In the genomic region with DNA sequence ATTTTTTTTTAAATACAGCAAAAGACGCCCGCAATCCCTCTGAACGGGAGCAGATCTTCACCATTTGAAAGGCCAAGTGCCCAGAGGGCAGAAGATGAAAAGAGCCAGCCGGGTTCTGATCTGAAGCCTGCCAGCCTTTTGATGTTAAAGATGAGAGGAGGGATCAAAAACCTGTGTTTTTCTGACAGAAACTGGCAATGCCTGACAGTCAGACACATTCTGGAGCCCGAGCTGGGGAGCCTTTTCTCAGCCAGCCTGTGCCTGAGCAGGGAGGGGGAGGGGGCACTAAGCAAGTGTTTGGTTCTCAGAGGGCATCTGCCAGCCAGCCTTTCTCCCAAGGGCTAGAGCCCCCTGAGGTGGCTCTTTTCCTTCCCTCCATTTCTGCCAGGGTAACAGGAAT, we compare ENCODE assay signal across 11 mouse cellular contexts. TPM values are rescaled to one million over a fixed set of nuclear protein-coding genes. Genes with fewer than 3 reads are reported as not detected.
DNase-seq lines count a peak whose midpoint lies in the region; ATAC-seq and TF ChIP-seq lines count a peak whose summit lies in the region.
"Had no signal": no experiment of that assay in that cellular context is flagged by ENCODE, and none has a peak within 500 bp of the region (broad histone marks: within the 10 kb centered on the region; RNA-seq: fewer than 3 reads in every experiment).

No protein-coding gene starts in this region.

- intact Hi-C loops in gastrocnemius, postnatal 14 days (cut with DNase I; ENCODE audit: low total_unique reads): no loop called here

- H3K27ac ChIP-seq in kidney, adult 2 months (ENCODE audit: insufficient read depth, low read depth, low read length): 0 out of 2 replicates have a peak overlapping the region, but pooled peaks have one; percentile 9
- 0 out of 2 replicates have a peak overlapping the region, but pooled peaks have one; percentile 36 for H3K27ac ChIP-seq in hindbrain, postnatal 0 days
- H3K27ac ChIP-seq: embryonic facial prominence, embryonic 15.5 days; liver, embryonic 13.5 days; stomach, embryonic 15.5 days had no signal

- no peaks in the 10 kb centered on the region for H3K27me3 ChIP-seq in kidney, adult 2 months (replicated peaks; ENCODE audit: control insufficient read depth, insufficient read depth, low read length)
- no peaks in the 10 kb centered on the region for H3K27me3 ChIP-seq in hindbrain, postnatal 0 days (ENCODE audit: insufficient read depth, low read length)
- H3K27me3 ChIP-seq: embryonic facial prominence, embryonic 15.5 days; liver, embryonic 13.5 days; stomach, embryonic 15.5 days had no signal

- no peak for TF ChIP-seq CTCF in kidney, adult 2 months (conservative IDR thresholded peaks at IDR 0.05; ENCODE audit: insufficient read depth, insufficient read length, low read depth, low read length)
- no peak for TF ChIP-seq CTCF in brain, embryonic 14.5 days (IDR thresholded peaks at IDR 0.05; ENCODE audit: borderline replicate concordance, extremely low read depth, insufficient read depth, insufficient read length)
- TF ChIP-seq CTCF in hindbrain, postnatal 0 days (IDR thresholded peaks at IDR 0.05; ENCODE audit: low read depth): no peak

- no peaks in the 10 kb centered on the region for H3K36me3 ChIP-seq in kidney, adult 2 months (ENCODE audit: control insufficient read depth, insufficient read depth, low read length)
- no peaks in the 10 kb centered on the region for H3K36me3 ChIP-seq in hindbrain, postnatal 0 days (ENCODE audit: insufficient read depth, low read length)
- H3K36me3 ChIP-seq: embryonic facial prominence, embryonic 15.5 days; liver, embryonic 13.5 days; stomach, embryonic 15.5 days had no signal

- H3K4me2 ChIP-seq in hindbrain, postnatal 0 days (ENCODE audit: low read depth, low read length): no peak overlapping the region
- H3K4me2 ChIP-seq: embryonic facial prominence, embryonic 15.5 days; liver, embryonic 13.5 days; stomach, embryonic 15.5 days had no signal

- no peak overlapping the region for H3K9ac ChIP-seq in hindbrain, postnatal 0 days (replicated peaks; ENCODE audit: low read length)
- H3K9ac ChIP-seq: embryonic facial prominence, embryonic 15.5 days; liver, embryonic 13.5 days; stomach, embryonic 15.5 days had no signal

- WGBS in kidney, adult 2 months: 46% methylated on average over 5 of the region's 5 CpGs
- 30% methylated on average over 5 of the region's 5 CpGs for WGBS in hindbrain, postnatal 0 days

- no peak overlapping the region for H3K4me3 ChIP-seq in kidney, adult 2 months (ENCODE audit: insufficient read depth, low read depth, low read length)
- no peak overlapping the region for H3K4me3 ChIP-seq in hindbrain, postnatal 0 days (ENCODE audit: low read length)
- H3K4me3 ChIP-seq: embryonic facial prominence, embryonic 15.5 days; liver, embryonic 13.5 days; stomach, embryonic 15.5 days had no signal

- H3K9me3 ChIP-seq in hindbrain, postnatal 0 days (ENCODE audit: low read length): no peaks in the 10 kb centered on the region
- H3K9me3 ChIP-seq: embryonic facial prominence, embryonic 15.5 days; liver, embryonic 13.5 days; stomach, embryonic 15.5 days had no signal

- no peak for DNase-seq in kidney, adult 2 months
- no peak for DNase-seq in kidney, postnatal 36 days
- peak; percentile 30 to 58 for DNase-seq in adrenal gland, postnatal 36 days
- DNase-seq in brain, embryonic 14.5 days (ENCODE audit: low read depth): peak; percentile 85
- DNase-seq in hindbrain, postnatal 0 days (ENCODE audit: low spot score): peak; percentile 41
- DNase-seq in gastrocnemius, postnatal 14 days: no peak
- DNase-seq in layer of hippocampus, adult 11-12 months (ENCODE audit: low spot score): no peak
- DNase-seq: heart, adult 18-20 months; liver, embryonic 13.5 days had no signal

- H3K4me1 ChIP-seq in kidney, adult 2 months (ENCODE audit: control insufficient read depth, insufficient read depth, low read length): peaks cover 43% of the 10 kb centered on the region
- H3K4me1 ChIP-seq in hindbrain, postnatal 0 days (ENCODE audit: insufficient read depth, low read length): peaks cover 5% of the 10 kb centered on the region; the same call in 1 of the 2 replicates
- H3K4me1 ChIP-seq: stomach, embryonic 15.5 days had no signal

- no peak for TF ChIP-seq POLR2A in kidney, adult 2 months (IDR thresholded peaks at IDR 0.05; ENCODE audit: low read depth, low read length)
- no peak for TF ChIP-seq POLR2A in brain, embryonic 14.5 days (IDR thresholded peaks at IDR 0.05; ENCODE audit: borderline replicate concordance, extremely low read depth, insufficient read depth, insufficient read length, poor library complexity, severe bottlenecking)

- ATAC-seq in hindbrain, postnatal 0 days: 0 out of 2 replicates have a peak, but pooled peaks have one; percentile 51

RNA-seq across cellular contexts. Expression of gene Wwc1, which starts 39.3 kb away (rescaled TPM):
- polyA plus RNA-seq in kidney, adult 2 months (2012; rRNA removed): 91.9 and 110 TPM in 2 replicates
- total RNA-seq in adrenal gland, postnatal 36 days (2021): 10 to 100 TPM; 84.6 to 89.9 TPM
- 39.4 and 45.1 TPM in 2 replicates for polyA plus RNA-seq in brain, embryonic 14.5 days (2012; rRNA removed)
- 17.8 and 20.4 TPM in 2 replicates for total RNA-seq in hindbrain, postnatal 0 days (2014; rRNA removed)
- polyA plus RNA-seq in hindbrain, postnatal 0 days (2015; fragmentation: Nextera tagmentation; extraction: Ambion mirVana): 8.6 and 9.0 TPM in 2 replicates
- total RNA-seq in gastrocnemius, postnatal 14 days (2021): under 1 TPM; 0.23 to 0.55 TPM

Comparison
In these comparisons a context has a peak if more than half of its experiments do, and no peak if none do; other contexts are left out.
1. DNase-seq: peak in adrenal gland, postnatal 36 days (2 of 2), brain, embryonic 14.5 days (single experiment) and hindbrain, postnatal 0 days (single experiment); none in kidney, adult 2 months (single experiment), kidney, postnatal 36 days (0 of 2), gastrocnemius, postnatal 14 days (single experiment) and layer of hippocampus, adult 11-12 months (single experiment).
2. RNA of gene Wwc1, which starts 39.3 kb away (total RNA-seq): 84.6 to 89.9 TPM in adrenal gland, postnatal 36 days and 17.8 to 20.4 TPM in hindbrain, postnatal 0 days; 0.23 to 0.55 TPM in gastrocnemius, postnatal 14 days; every median in the first group is over 10 times any median in the second.